Mouse (Mus musculus) kidney, adult 8-10 months (tissue): ENCODE results near the gene Arhgdib.
"Not testable (repeated sequence)": the region's sequence is repeated elsewhere in the genome, so short reads cannot be mapped to it uniquely, and the experiment has no call there.

Source experiments
- DNase-seq, 2 experiments: peaks; one replicate each; pipeline ENCODE4 v3.0.0; 2022

The Arhgdib gene

GRCm38 (mm10) chr6:136917885-136918284 is 23.8 kb downstream of the Arhgdib start:
- no peak for DNase-seq

- DNase-seq, result peak in 1 of 2 experiments; percentile 47
These were observed 25.8 kb downstream of the Arhgdib start for GRCm38 (mm10) chr6:136915721-136916395.

GRCm38 (mm10) chr6:136914234-136914633 is 27.5 kb downstream of the Arhgdib start:
- DNase-seq, result no peak

GRCm38 (mm10) chr6:136913384-136914126 is 28.1 kb downstream of the Arhgdib start:
- DNase-seq, result peak in 1 of 2 experiments; percentile 34

GRCm38 (mm10) chr6:136912751-136913265 is 28.9 kb downstream of the Arhgdib start:
- no peak for DNase-seq

GRCm38 (mm10) chr6:136910247-136910890 is 31.3 kb downstream of the Arhgdib start:
- DNase-seq, result no peak

- DNase-seq, result no peak
These were observed 34.8 kb downstream of the Arhgdib start for GRCm38 (mm10) chr6:136906937-136907293.

- no peak for DNase-seq
These were observed 35.3 kb downstream of the Arhgdib start for GRCm38 (mm10) chr6:136906283-136906936.

- DNase-seq, result no peak
These were observed 37.7 kb downstream of the Arhgdib start for GRCm38 (mm10) chr6:136903885-136904470.

GRCm38 (mm10) chr6:136902527-136902926 is 39.2 kb downstream of the Arhgdib start:
- DNase-seq, result no peak

GRCm38 (mm10) chr6:136901010-136901409 is 40.7 kb downstream of the Arhgdib start:
- DNase-seq, result no peak

GRCm38 (mm10) chr6:136900369-136901009 is 41.2 kb downstream of the Arhgdib start:
- no peak for DNase-seq

- DNase-seq, result no peak
These were observed 42.7 kb downstream of the Arhgdib start for GRCm38 (mm10) chr6:136898954-136899353.

GRCm38 (mm10) chr6:136898222-136898621 is 43.5 kb downstream of the Arhgdib start:
- DNase-seq, result no peak

- DNase-seq, result no peak
These were observed 43.9 kb downstream of the Arhgdib start for GRCm38 (mm10) chr6:136897789-136898188.

GRCm38 (mm10) chr6:136894532-136895339 is 47.0 kb downstream of the Arhgdib start:
- DNase-seq, result no peak

- no peak for DNase-seq
These were observed 49.7 kb downstream of the Arhgdib start for GRCm38 (mm10) chr6:136892002-136892401.

GRCm38 (mm10) chr6:136889554-136889953 is 52.1 kb downstream of the Arhgdib start:
- no peak for DNase-seq

- DNase-seq, result no peak
These were observed 52.6 kb downstream of the Arhgdib start for GRCm38 (mm10) chr6:136889067-136889466.

- peak; percentile 42 to 63 for DNase-seq
These were observed 53.8 kb downstream of the Arhgdib start for GRCm38 (mm10) chr6:136887854-136888253.

GRCm38 (mm10) chr6:136884766-136885165 is 56.9 kb downstream of the Arhgdib start:
- not testable (repeated sequence) for DNase-seq
